Mouse (Mus musculus) kidney, adult 2 months (tissue): ENCODE measurements around the gene Setd6.

Source experiments
- CTCF ChIP-seq: fragments of 200-500 bp; conservative IDR thresholded peaks from 2 replicates; pipeline ENCODE4 v1.5.1; 2011; ENCODE audit warnings: low read depth, mild to moderate bottlenecking, control low read depth, low read length, moderate library complexity, mixed read lengths; ENCODE audit not compliant: insufficient read depth, insufficient read length
- POLR2A ChIP-seq: fragments of 200-500 bp; IDR thresholded peaks from one replicate; pipeline ENCODE4 v1.6.1; 2011; ENCODE audit warnings: low read depth, low read length, control low read depth

DNA sequence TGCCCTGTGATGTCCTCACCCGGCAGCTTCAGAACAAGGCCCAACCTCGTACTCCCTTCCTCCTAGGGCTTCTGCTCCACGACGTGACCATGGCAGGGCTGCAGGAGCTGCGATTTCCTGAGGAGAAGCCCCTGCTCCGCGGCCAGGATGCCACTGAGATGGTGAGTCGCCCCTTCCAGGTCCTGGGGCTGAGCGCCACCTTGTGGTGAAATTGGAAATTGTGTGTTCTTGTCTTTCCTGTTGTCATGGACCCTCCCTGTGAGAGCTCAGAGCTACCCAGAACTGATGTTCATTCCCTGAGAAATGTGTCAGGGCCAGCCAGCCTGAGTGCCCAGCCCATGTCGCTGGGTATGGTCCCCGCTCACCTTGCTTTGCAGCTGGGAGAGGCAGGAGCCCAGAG, 18.6 kb upstream of the Setd6 start:
- TF ChIP-seq CTCF (peak; percentile 85), POLR2A (no peak)
